ENCODE assay signal across 31 mouse cellular contexts in the genomic region with DNA sequence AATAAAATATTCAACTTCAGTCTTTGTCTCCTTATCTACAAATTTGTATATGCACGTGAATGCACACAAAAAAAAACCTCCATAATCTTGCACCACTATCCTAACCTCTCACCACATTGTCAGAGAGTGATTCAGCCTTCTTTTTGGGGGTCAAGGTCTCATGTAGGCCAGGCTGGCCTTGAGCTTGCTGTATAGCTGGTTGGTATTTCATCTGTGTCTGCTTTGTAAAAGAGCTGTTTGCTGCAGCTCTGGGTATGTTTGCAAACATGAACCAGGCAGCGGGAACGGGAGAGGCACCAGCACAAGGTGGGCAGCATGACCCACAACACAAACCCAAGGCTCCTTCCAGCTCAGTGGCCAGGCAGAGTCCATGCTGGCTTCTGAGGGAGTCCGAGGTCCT. TPM values are rescaled to one million over a fixed set of nuclear protein-coding genes. Genes with fewer than 3 reads are reported as not detected.
DNase-seq lines count a peak whose midpoint lies in the region; ATAC-seq lines count a peak whose summit lies in the region.
"Had no signal": no experiment of that assay in that cellular context is flagged by ENCODE, and none has a peak within 500 bp of the region (broad histone marks: within the 10 kb centered on the region; RNA-seq: fewer than 3 reads in every experiment).

No protein-coding gene starts in this region.

- peaks cover 5% of the 10 kb centered on the region; the same call in 1 of the 2 replicates for H3K27me3 ChIP-seq in limb, embryonic 10.5 days (ENCODE audit: low read depth, poor library complexity, severe bottlenecking)
- H3K27me3 ChIP-seq: CH12.LX; forebrain, embryonic 13.5 days; heart, embryonic 13.5 days; Patski had no signal

- intact Hi-C loops in left cerebral cortex, postnatal 25 days (cut with DNase I): no loop called here

- peak; percentile 54 to 81 for DNase-seq in adrenal gland, adult (ENCODE audit: inconsistent age in 2 of 2, low spot score in 1 of 2)
- DNase-seq in adrenal gland, postnatal 4 days (ENCODE audit: low spot score in 2 of 2): no peak
- DNase-seq in adrenal gland, adult 2 months: peak; percentile 65
- peak; percentile 31 for DNase-seq in adrenal gland, postnatal 14 days
- DNase-seq in limb, embryonic 10.5 days (ENCODE audit: low spot score): no peak
- no peak for DNase-seq in thymus, postnatal 0 days (ENCODE audit: low spot score)
- no peak for DNase-seq in left cerebral cortex, postnatal 25 days (ENCODE audit: low spot score in 2 of 2)
- DNase-seq: cerebellum, adult 11-12 months; cerebellum, adult 8-10 months; cerebellum, postnatal 14 days; gastrocnemius, postnatal 10 days; gastrocnemius, postnatal 36 days; heart, adult 2 months; heart, postnatal 14 days; heart, postnatal 4 days had no signal

- 82% methylated on average over 4 of the region's 4 CpGs for WGBS in limb, embryonic 10.5 days

- no peaks in the 10 kb centered on the region for H3K9me3 ChIP-seq in limb, embryonic 10.5 days (replicated peaks)
- H3K9me3 ChIP-seq: embryonic facial prominence, embryonic 13.5 days; forebrain, embryonic 10.5 days; forebrain, embryonic 13.5 days; G1E; heart, embryonic 10.5 days; heart, embryonic 13.5 days had no signal

- no peak for ATAC-seq in CD4-positive, CD25-positive, alpha-beta regulatory T cell, adult 4 months
- ATAC-seq: forebrain, embryonic 13.5 days; forebrain, embryonic 16.5 days; hindbrain, postnatal 0 days; inflammation-experienced regulatory T-cells, adult 6 months; intestine, embryonic 16.5 days; Patski had no signal

- no peaks in the 10 kb centered on the region for H3K36me3 ChIP-seq in limb, embryonic 10.5 days
- H3K36me3 ChIP-seq: embryonic facial prominence, embryonic 13.5 days; forebrain, embryonic 10.5 days; G1E; heart, embryonic 10.5 days; heart, embryonic 13.5 days had no signal

- H3K4me3 ChIP-seq in limb, embryonic 10.5 days: no peak overlapping the region
- H3K4me3 ChIP-seq: embryonic facial prominence, embryonic 13.5 days; forebrain, embryonic 10.5 days; forebrain, embryonic 13.5 days; heart, adult 2 months; heart, embryonic 10.5 days; heart, embryonic 13.5 days had no signal

- peaks cover 12% of the 10 kb centered on the region for H3K4me1 ChIP-seq in limb, embryonic 10.5 days
- H3K4me1 ChIP-seq: forebrain, embryonic 13.5 days had no signal

- H3K27ac ChIP-seq in limb, embryonic 10.5 days: peak overlapping the region; percentile 38; the same call in 1 of the 2 replicates
- H3K27ac ChIP-seq: embryonic facial prominence, embryonic 13.5 days; forebrain, embryonic 10.5 days; forebrain, embryonic 13.5 days; heart, adult 2 months; heart, embryonic 10.5 days; heart, embryonic 13.5 days; hindbrain, embryonic 14.5 days; hindbrain, postnatal 0 days had no signal

RNA-seq across cellular contexts. Expression of a gene that starts 17.8 kb away (rescaled TPM):
- not detected for total RNA-seq in adrenal gland, postnatal 4 days (2021)
- total RNA-seq in adrenal gland, adult 2 months (2021): not detected
- not detected in 2 replicates for polyA plus RNA-seq in adrenal gland, adult 2 months (2012; rRNA removed)
- total RNA-seq in adrenal gland, postnatal 14 days (2021): not detected in 2 replicates
- polyA plus RNA-seq in limb, embryonic 10.5 days (2016; fragmentation: Nextera tagmentation; extraction: Ambion mirVana): 0.16 and 0.20 TPM in 2 replicates
- polyA plus RNA-seq in thymus, postnatal 0 days (2015; fragmentation: Nextera tagmentation; extraction: Ambion mirVana): 0.09 and 0.18 TPM in 2 replicates
- not detected for polyA plus RNA-seq in CD4-positive, CD25-positive, alpha-beta regulatory T cell, adult 4 months (2017; shearing (Covaris generic))
- total RNA-seq in left cerebral cortex, postnatal 25 days (2021): not detected
- total RNA-seq: CH12.LX; G1E; heart, adult 2 months; heart, postnatal 14 days had no signal
- polyA plus RNA-seq: G1E; heart, embryonic 10.5 days; hindbrain, embryonic 11.5 days; hindbrain, postnatal 0 days; inflammation-experienced regulatory T-cells, adult 6 months; intestine, embryonic 16.5 days; Patski had no signal

RNA-seq across cellular contexts. Expression of a gene that starts 18.6 kb away (rescaled TPM):
- 10 to 100 TPM; 37.5 to 43.3 TPM for total RNA-seq in adrenal gland, postnatal 4 days (2021)
- 10 to 100 TPM; 32.8 to 50.0 TPM for total RNA-seq in adrenal gland, adult 2 months (2021)
- polyA plus RNA-seq in adrenal gland, adult 2 months (2012; rRNA removed): 4.3 and 5.6 TPM in 2 replicates
- 37.3 and 43.2 TPM in 2 replicates for total RNA-seq in adrenal gland, postnatal 14 days (2021)
- 4.0 and 4.6 TPM in 2 replicates for polyA plus RNA-seq in limb, embryonic 10.5 days (2016; fragmentation: Nextera tagmentation; extraction: Ambion mirVana)
- polyA plus RNA-seq in thymus, postnatal 0 days (2015; fragmentation: Nextera tagmentation; extraction: Ambion mirVana): 18.9 and 21.9 TPM in 2 replicates
- 10 to 100 TPM in 1 of 2 experiments, 1 to 10 TPM in 1; 9.4 to 18.2 TPM for polyA plus RNA-seq in CD4-positive, CD25-positive, alpha-beta regulatory T cell, adult 4 months (2017; shearing (Covaris generic))
- total RNA-seq in left cerebral cortex, postnatal 25 days (2021): 10 to 100 TPM in 1 of 2 experiments, 1 to 10 TPM in 1; 9.5 to 11.1 TPM

RNA-seq across cellular contexts. Expression of a gene that starts 44.4 kb away (rescaled TPM):
- total RNA-seq in adrenal gland, postnatal 4 days (2021): 1 to 10 TPM; 1.1 to 1.9 TPM
- total RNA-seq in adrenal gland, adult 2 months (2021): 1 to 10 TPM; 1.3 to 1.8 TPM
- 0.83 and 1.1 TPM in 2 replicates for polyA plus RNA-seq in adrenal gland, adult 2 months (2012; rRNA removed)
- 2.0 and 4.4 TPM in 2 replicates for total RNA-seq in adrenal gland, postnatal 14 days (2021)
- not detected in 2 replicates for polyA plus RNA-seq in limb, embryonic 10.5 days (2016; fragmentation: Nextera tagmentation; extraction: Ambion mirVana)
- polyA plus RNA-seq in thymus, postnatal 0 days (2015; fragmentation: Nextera tagmentation; extraction: Ambion mirVana): 0.21 and 0.30 TPM in 2 replicates
- polyA plus RNA-seq in CD4-positive, CD25-positive, alpha-beta regulatory T cell, adult 4 months (2017; shearing (Covaris generic)): not detected
- not detected for total RNA-seq in left cerebral cortex, postnatal 25 days (2021)
- total RNA-seq: CH12.LX; granulocyte monocyte progenitor cell, adult 5-6 weeks had no signal
- polyA plus RNA-seq: forebrain, embryonic 10.5 days; forebrain, embryonic 13.5 days; forebrain, embryonic 16.5 days; G1E; Patski had no signal

Comparison
In these comparisons a context has a peak if more than half of its experiments do, and no peak if none do; other contexts are left out.
1. DNase-seq: peak in adrenal gland, adult (2 of 2), adrenal gland, adult 2 months (single experiment) and adrenal gland, postnatal 14 days (single experiment); none in adrenal gland, postnatal 4 days (0 of 2), limb, embryonic 10.5 days (single experiment), thymus, postnatal 0 days (single experiment) and left cerebral cortex, postnatal 25 days (0 of 2).